Mouse (Mus musculus): ENCODE results near the gene Sec61a1.

- TF ChIP-seq GABPA (IDR thresholded peaks at IDR 0.05; ENCODE audit: low read depth, low read length) (no peak), HCFC1 (IDR thresholded peaks at IDR 0.05; ENCODE audit: low read depth, low read length) (no peak), E2F4 (IDR thresholded peaks at IDR 0.05; ENCODE audit: borderline replicate concordance, low read depth, low read length) (no peak), EP300 (IDR thresholded peaks at IDR 0.05; ENCODE audit: low read depth in 1 of 2, low read length in 2 of 2) (no peak), CTCF (IDR thresholded peaks at IDR 0.05 in 2 of 3, conservative IDR thresholded peaks at IDR 0.05 in 1 of 3; ENCODE audit: control insufficient read depth in 1 of 3, insufficient read depth in 1 of 3, low read depth in 2 of 3, low read length in 3 of 3, poor library complexity in 1 of 3, severe bottlenecking in 1 of 3) (no peak), POLR2A (IDR thresholded peaks at IDR 0.05; ENCODE audit: control insufficient read depth in 1 of 2, insufficient read depth in 1 of 2, low read depth in 1 of 2, low read length in 2 of 2, poor library complexity in 1 of 2) (no peak), TBP (IDR thresholded peaks at IDR 0.05; ENCODE audit: low read depth, low read length) (no peak), MAZ (IDR thresholded peaks at IDR 0.05; ENCODE audit: low read depth, low read length) (no peak), ZNF384 (IDR thresholded peaks at IDR 0.05; ENCODE audit: low read depth, low read length) (no peak), GATA1 (IDR thresholded peaks at IDR 0.05; ENCODE audit: low read depth, low read length) (no peak)
Observed at GRCm38 (mm10) chr6:88483111-88483510, 35.6 kb downstream of the Sec61a1 start.
